Mouse (Mus musculus): ENCODE measurements around the gene Arhgap45. TPM values are rescaled to one million over a fixed set of nuclear protein-coding genes. Genes with fewer than 3 reads are reported as not detected.

The Arhgap45 gene
- total RNA-seq, 4 experiments from 2014 or later: 3.6 to 9.6 (median 6.0) TPM

Other genes starting within 250 kb of the Arhgap45 start
- gene Rnf126, start 249.7 kb upstream of the Arhgap45 start, total RNA-seq (2022): 10 to 100 TPM; 76.8 to 92.1 (median 86.8) TPM
- 1 to 10 TPM; 2.5 to 3.6 (median 2.7) TPM for gene Fstl3, start 239.4 kb upstream of the Arhgap45 start, total RNA-seq (2022)
- under 1 TPM; 0.14 to 0.63 (median 0.39) TPM for gene Prss57, start 225.7 kb upstream of the Arhgap45 start, total RNA-seq (2022)
- gene Palm, start 223.1 kb upstream of the Arhgap45 start, total RNA-seq (2022): 100 to 1,000 TPM; 265 to 281 (median 267) TPM
- under 1 TPM; 0.32 to 0.89 (median 0.54) TPM for gene Misp, start 195.7 kb upstream of the Arhgap45 start, total RNA-seq (2022)
- 10 to 100 TPM; 59.3 to 67.3 (median 63.6) TPM for gene Ptbp1, start 162.2 kb upstream of the Arhgap45 start, total RNA-seq (2022)
- gene Prtn3, start 142.2 kb upstream of the Arhgap45 start, total RNA-seq (2022): 1 to 10 TPM; 2.4 to 3.2 (median 2.7) TPM
- 10 to 100 TPM; 49.7 to 56.0 (median 52.7) TPM for gene Plppr3, start 142.0 kb upstream of the Arhgap45 start, total RNA-seq (2022)
- not detected for gene Elane, start 130.4 kb upstream of the Arhgap45 start, total RNA-seq (2022)
- gene Cfd, start 125.8 kb upstream of the Arhgap45 start, total RNA-seq (2022): not detected
- 10 to 100 TPM; 51.9 to 68.0 (median 61.4) TPM for gene Med16, start 107.7 kb upstream of the Arhgap45 start, total RNA-seq (2022)
- not detected for gene Gm26602, start 105.8 kb upstream of the Arhgap45 start, total RNA-seq (2022)
- gene Kiss1r, start 99.7 kb upstream of the Arhgap45 start, total RNA-seq (2022): 1 to 10 TPM; 5.8 to 8.3 (median 6.4) TPM
- gene R3hdm4, start 95.4 kb upstream of the Arhgap45 start, total RNA-seq (2022): 100 to 1,000 TPM; 312 to 357 (median 346) TPM
- gene Arid3a, start 89.6 kb upstream of the Arhgap45 start, total RNA-seq (2022): 1 to 10 TPM; 5.0 to 7.8 (median 7.5) TPM
- 10 to 100 TPM; 38.5 to 48.2 (median 44.6) TPM for gene Wdr18, start 56.5 kb upstream of the Arhgap45 start, total RNA-seq (2022)
- gene Grin3b, start 45.9 kb upstream of the Arhgap45 start, total RNA-seq (2022): under 1 TPM; 0.23 to 0.30 (median 0.24) TPM
- 100 to 1,000 TPM; 105 to 117 (median 113) TPM for gene Tmem259, start 32.3 kb upstream of the Arhgap45 start, total RNA-seq (2022)
- 1 to 10 TPM; 5.4 to 6.7 (median 6.3) TPM for gene Cnn2, start 28.1 kb upstream of the Arhgap45 start, total RNA-seq (2022)
- 10 to 100 TPM; 11.0 to 12.3 (median 12.0) TPM for gene Abca7, start 20.2 kb upstream of the Arhgap45 start, total RNA-seq (2022)
- gene Polr2e, start 23.1 kb downstream of the Arhgap45 start, total RNA-seq (2022): 10 to 100 TPM; 64.7 to 80.4 (median 72.9) TPM
- 100 to 1,000 TPM; 472 to 551 (median 538) TPM for gene Gpx4, start 30.5 kb downstream of the Arhgap45 start, total RNA-seq (2022)
- gene Sbno2, start 88.9 kb downstream of the Arhgap45 start, total RNA-seq (2022): 10 to 100 TPM; 16.2 to 32.0 (median 20.3) TPM
- 100 to 1,000 TPM; 102 to 111 (median 109) TPM for gene Stk11, start 99.2 kb downstream of the Arhgap45 start, total RNA-seq (2022)
- gene Atp5d, start 122.0 kb downstream of the Arhgap45 start, total RNA-seq (2022): 100 to 1,000 TPM; 306 to 342 (median 330) TPM
- gene Cbarp, start 124.2 kb downstream of the Arhgap45 start, total RNA-seq (2022): 100 to 1,000 TPM; 328 to 363 (median 358) TPM
- gene Midn, start 131.6 kb downstream of the Arhgap45 start, total RNA-seq (2022): 10 to 100 TPM; 48.5 to 76.4 (median 64.1) TPM
- 100 to 1,000 TPM; 124 to 159 (median 143) TPM for gene Cirbp, start 149.3 kb downstream of the Arhgap45 start, total RNA-seq (2022)
- gene 1600002K03Rik, start 156.3 kb downstream of the Arhgap45 start, total RNA-seq (2022): 1 to 10 TPM; 4.1 to 6.0 (median 5.5) TPM
- gene Efna2, start 162.8 kb downstream of the Arhgap45 start, total RNA-seq (2022): 1 to 10 TPM; 6.8 to 9.1 (median 7.7) TPM
- 10 to 100 TPM; 41.9 to 51.7 (median 44.1) TPM for gene Mum1, start 209.8 kb downstream of the Arhgap45 start, total RNA-seq (2022)
- 100 to 1,000 TPM; 214 to 225 (median 218) TPM for gene Ndufs7, start 232.5 kb downstream of the Arhgap45 start, total RNA-seq (2022)
- 10 to 100 TPM; 28.8 to 33.6 (median 31.1) TPM for gene Gamt, start 244.4 kb downstream of the Arhgap45 start, total RNA-seq (2022)
- 10 to 100 TPM; 76.4 to 90.1 (median 83.5) TPM for gene Dazap1, start 244.8 kb downstream of the Arhgap45 start, total RNA-seq (2022)